Mouse (Mus musculus): ENCODE measurements at regions not wholly inside any gene's neighbourhood (a gene's known extent, or its start where the extent isn't known, plus 50 kb on each side); places are given as distances from the start of the nearest gene placed in this dataset.
"Not testable (repeated sequence)": the region's sequence is repeated elsewhere in the genome, so short reads cannot be mapped to it uniquely, and the experiment has no call there.

DNA sequence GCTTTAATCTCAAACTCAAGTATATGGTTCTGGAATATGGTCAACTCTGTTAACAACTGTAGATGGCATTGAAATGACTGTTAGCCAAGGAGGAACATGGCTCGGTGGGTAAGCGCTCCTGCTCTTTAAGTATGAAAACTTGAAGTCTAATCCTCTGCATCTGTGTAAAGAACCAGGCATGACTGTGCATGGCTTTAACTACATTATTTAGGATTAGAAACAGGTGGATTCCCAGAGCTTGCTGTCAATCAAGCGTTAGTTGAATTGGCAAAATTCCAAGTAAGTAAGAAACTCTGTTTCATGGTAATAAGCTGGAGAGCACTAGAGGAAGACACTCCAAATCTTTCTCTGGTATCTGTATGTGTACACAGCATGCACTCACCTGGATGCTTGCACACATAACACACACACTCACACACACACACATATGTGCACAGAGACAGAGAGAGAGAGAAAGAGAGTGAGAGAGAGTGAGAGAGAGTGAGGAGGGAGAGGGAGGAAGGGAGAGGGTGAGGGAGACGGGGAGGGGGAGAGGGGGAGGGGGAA, 993.9 kb upstream of the Pom121l12 start:
- H3K9ac ChIP-seq, result no peak overlapping the region
- WGBS, result 9% methylated on average over 3 of the region's 4 CpGs
- no peaks in the 10 kb centered on the region for H3K36me3 ChIP-seq
- ATAC-seq (ENCODE audit: insufficient number of reproducible peaks, insufficient read depth, low FRiP score, low TSS enrichment, low read depth), result peak; percentile 81
- no peak overlapping the region for H3K4me3 ChIP-seq
- no peak overlapping the region for H3K4me2 ChIP-seq
- no peaks in the 10 kb centered on the region; the same call in 1 of the 2 replicates for H3K4me1 ChIP-seq
- H3K27ac ChIP-seq, result no peak overlapping the region
- no peaks in the 10 kb centered on the region for H3K9me3 ChIP-seq
- H3K27me3 ChIP-seq, result no peaks in the 10 kb centered on the region

GRCm38 (mm10) chr11:13584726-13585125, 1014.4 kb upstream of the Pom121l12 start:
- Histone ChIP-seq H3K27me3 (no peaks in the 10 kb centered on the region), H3K4me2 (no peak overlapping the region), H3K4me3 (no peak overlapping the region), H3K9me3 (no peaks in the 10 kb centered on the region), H3K9ac (no peak overlapping the region), H3K4me1 (no peaks in the 10 kb centered on the region), H3K36me3 (no peaks in the 10 kb centered on the region), H3K27ac (no peak overlapping the region)
- ATAC-seq (ENCODE audit: insufficient number of reproducible peaks, insufficient read depth, low FRiP score, low TSS enrichment, low read depth), result no peak

DNA sequence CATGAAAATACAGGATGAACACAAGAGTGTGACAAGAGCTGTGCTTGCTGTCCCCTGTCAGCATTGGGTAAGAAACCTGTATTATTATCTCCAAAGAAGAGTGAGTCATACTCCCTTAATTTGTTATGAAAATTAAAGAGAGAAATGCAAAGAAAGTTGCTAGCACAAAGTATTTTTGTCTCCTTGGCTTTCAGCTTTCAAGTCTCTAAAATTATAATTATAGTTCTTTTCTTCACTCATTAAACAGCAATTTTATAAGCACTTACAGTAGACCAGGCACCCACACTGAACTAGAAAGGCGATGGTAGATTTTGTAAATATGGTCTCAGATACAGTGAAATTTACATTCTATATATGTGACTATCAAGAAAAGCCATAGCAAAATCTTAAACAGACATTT, 1043.8 kb upstream of the Pom121l12 start:
- no peak for ATAC-seq (ENCODE audit: insufficient number of reproducible peaks, insufficient read depth, low FRiP score, low TSS enrichment, low read depth)
- Histone ChIP-seq H3K4me3 (no peak overlapping the region), H3K27ac (no peak overlapping the region), H3K4me1 (no peaks in the 10 kb centered on the region), H3K4me2 (no peak overlapping the region), H3K9me3 (no peaks in the 10 kb centered on the region), H3K9ac (no peak overlapping the region), H3K27me3 (no peaks in the 10 kb centered on the region), H3K36me3 (no peaks in the 10 kb centered on the region)
- 82% methylated on average over 1 of the region's 1 CpGs for WGBS

GRCm38 (mm10) chr11:13519618-13520017, 1054.9 kb upstream of the Cobl start:
- H3K9me3 ChIP-seq; ATAC-seq (ENCODE audit: insufficient number of reproducible peaks, insufficient read depth, low FRiP score, low TSS enrichment, low read depth); H3K4me1 ChIP-seq; H3K9ac ChIP-seq; H3K27me3 ChIP-seq; H3K4me2 ChIP-seq; H3K36me3 ChIP-seq; H3K27ac ChIP-seq; H3K4me3 ChIP-seq: not testable (repeated sequence)
- 61% methylated on average over 1 of the region's 1 CpGs for WGBS

DNA sequence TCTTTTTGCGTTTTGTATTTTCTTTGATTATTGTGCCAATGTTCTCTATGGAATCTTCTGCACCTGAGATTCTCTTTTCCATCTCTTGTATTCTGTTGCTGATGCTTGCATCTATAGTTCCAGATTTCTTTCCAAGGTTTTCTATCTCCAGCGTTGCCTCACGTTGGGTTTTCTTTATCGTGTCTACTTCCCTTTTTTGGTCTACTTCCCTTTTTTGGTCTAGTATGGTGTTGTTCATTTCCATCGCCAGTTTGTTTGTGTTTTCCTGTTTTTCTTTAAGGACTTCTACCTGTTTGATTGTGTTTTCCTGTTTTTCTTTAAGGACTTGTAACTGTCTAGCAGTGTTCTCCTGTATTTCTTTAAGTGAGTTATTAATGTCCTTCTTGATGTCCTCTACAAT, 1046.2 kb upstream of the Cobl start:
- not testable (repeated sequence) for H3K4me3 ChIP-seq; H3K9ac ChIP-seq; H3K27ac ChIP-seq; H3K4me2 ChIP-seq; H3K27me3 ChIP-seq; H3K9me3 ChIP-seq; ATAC-seq (ENCODE audit: insufficient number of reproducible peaks, insufficient read depth, low FRiP score, low TSS enrichment, low read depth); H3K4me1 ChIP-seq; H3K36me3 ChIP-seq
- WGBS, result 92% methylated on average over 5 of the region's 5 CpGs

DNA sequence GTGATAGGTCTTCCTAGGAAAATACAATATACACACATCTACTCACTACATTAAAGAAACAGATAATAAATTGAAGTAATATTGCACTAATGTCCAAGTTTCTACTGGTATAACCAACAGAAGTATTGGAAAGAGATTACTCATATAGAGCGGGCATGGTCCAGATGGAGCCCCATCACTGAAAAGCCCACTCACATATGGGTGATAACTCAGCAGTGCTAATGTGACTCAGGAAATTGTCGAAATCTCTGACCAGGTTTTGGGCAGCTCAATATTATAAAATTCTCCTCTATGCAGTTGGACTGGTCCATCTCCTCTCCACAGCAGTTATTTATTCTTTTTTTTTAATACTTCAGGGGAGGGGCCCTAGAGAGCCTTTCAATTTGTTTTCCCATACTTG, 1021.2 kb upstream of the Cobl start:
- no peak for ATAC-seq (ENCODE audit: insufficient number of reproducible peaks, insufficient read depth, low FRiP score, low TSS enrichment, low read depth)
- Histone ChIP-seq H3K27me3 (no peaks in the 10 kb centered on the region), H3K27ac (no peak overlapping the region), H3K36me3 (no peaks in the 10 kb centered on the region), H3K4me3 (no peak overlapping the region), H3K9ac (no peak overlapping the region), H3K4me2 (no peak overlapping the region), H3K4me1 (no peaks in the 10 kb centered on the region), H3K9me3 (no peaks in the 10 kb centered on the region)
- WGBS, result 88% methylated on average over 2 of the region's 2 CpGs

- H3K36me3 ChIP-seq; H3K9ac ChIP-seq; H3K4me1 ChIP-seq; H3K27me3 ChIP-seq; H3K4me2 ChIP-seq; H3K4me3 ChIP-seq; H3K9me3 ChIP-seq; H3K27ac ChIP-seq; ATAC-seq (ENCODE audit: insufficient number of reproducible peaks, insufficient read depth, low FRiP score, low TSS enrichment, low read depth): not testable (repeated sequence)
- WGBS, result 92% methylated on average over 1 of the region's 1 CpGs
Measured at GRCm38 (mm10) chr11:13451516-13451915, 986.8 kb upstream of the Cobl start.

DNA sequence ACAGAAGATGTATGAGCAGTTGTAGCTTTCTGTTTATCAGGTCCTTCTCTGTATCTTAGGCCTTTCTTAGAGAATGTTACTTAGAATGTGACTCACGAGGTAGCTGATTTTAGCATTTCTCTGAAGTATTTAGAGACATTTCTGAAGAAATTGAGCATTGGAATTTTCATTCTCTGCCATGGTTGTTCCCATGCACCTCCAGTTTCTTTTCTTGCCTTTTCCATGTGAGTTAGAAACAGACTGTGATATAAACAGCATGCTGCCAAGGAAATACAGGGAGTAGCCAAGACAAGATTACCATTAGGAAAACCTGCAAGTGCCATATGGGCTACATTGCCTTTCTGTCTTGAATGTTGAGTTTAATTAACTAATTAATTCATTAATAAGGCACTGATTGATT, 971.7 kb upstream of the Cobl start:
- H3K27me3 ChIP-seq, result no peaks in the 10 kb centered on the region
- 67% methylated on average over 1 of the region's 1 CpGs for WGBS

GRCm38 (mm10) chr11:13417881-13418280, 953.1 kb upstream of the Cobl start:
- not testable (repeated sequence) for ATAC-seq (ENCODE audit: insufficient number of reproducible peaks, insufficient read depth, low FRiP score, low TSS enrichment, low read depth); H3K4me1 ChIP-seq; H3K36me3 ChIP-seq; H3K4me2 ChIP-seq; H3K4me3 ChIP-seq; H3K9me3 ChIP-seq; H3K27me3 ChIP-seq; H3K27ac ChIP-seq; H3K9ac ChIP-seq
- WGBS, result 29% methylated on average over 2 of the region's 2 CpGs

More for the DNA sequence above, 971.7 kb upstream of the Cobl start:
- H3K36me3 ChIP-seq, result no peaks in the 10 kb centered on the region
- ATAC-seq (ENCODE audit: insufficient number of reproducible peaks, insufficient read depth, low FRiP score, low TSS enrichment, low read depth), result no peak
- H3K4me3 ChIP-seq, result no peak overlapping the region
- H3K27ac ChIP-seq, result no peak overlapping the region
- no peaks in the 10 kb centered on the region for H3K9me3 ChIP-seq
- H3K9ac ChIP-seq, result no peak overlapping the region
- H3K4me2 ChIP-seq, result no peak overlapping the region
- no peaks in the 10 kb centered on the region for H3K4me1 ChIP-seq

Data from embryonic facial prominence, embryonic 13.5 days (tissue).